Mouse (Mus musculus): Measurements from ENCODE around the gene Ifrd2.

- TF ChIP-seq ZC3H11A (IDR thresholded peaks at IDR 0.05; ENCODE audit: borderline replicate concordance, low read depth, low read length) = no peak
- TF ChIP-seq ZNF384 (IDR thresholded peaks at IDR 0.05; ENCODE audit: low read depth, low read length) = no peak
These were observed 33.5 kb downstream of the Ifrd2 start for GRCm38 (mm10) chr9:107620954-107621353.

Data from ES-E14 (cell line).